Mouse (Mus musculus) hindbrain, embryonic 15.5 days (tissue): Measurements from ENCODE around the gene Pank2. TPM values are rescaled to one million over a fixed set of nuclear protein-coding genes. Genes with fewer than 3 reads are reported as not detected.

ENCODE experiments used
- ATAC-seq: fragments of 200-750 bp; cut with Nextera tagmentation; 2 replicates; pipeline ENCODE4 v1.8.0; 2017; ENCODE audit warnings: low read depth, moderate number of reproducible peaks, moderate TSS enrichment; ENCODE audit not compliant: low FRiP score
- H3K27ac ChIP-seq: fragments of 300-500 bp; sonication (generic); replicated peaks from 2 replicates; pipeline ENCODE4 v1.5.1; 2015; ENCODE audit warnings: mild to moderate bottlenecking, inconsistent platforms
- H3K27me3 ChIP-seq: fragments of 300-500 bp; sonication (generic); 2 replicates; pipeline ENCODE4 v1.6.1; 2015; ENCODE audit warnings: control low read depth, inconsistent platforms
- H3K36me3 ChIP-seq: fragments of 300-500 bp; sonication (generic); 2 replicates; pipeline ENCODE4 v1.6.1; 2015; ENCODE audit warnings: control low read depth, inconsistent platforms
- H3K4me1 ChIP-seq: fragments of 300-500 bp; sonication (generic); replicated peaks from 2 replicates; pipeline ENCODE4 v1.6.1; 2015; ENCODE audit warnings: control low read depth, inconsistent platforms
- H3K4me2 ChIP-seq: fragments of 300-500 bp; sonication (generic); 2 replicates; pipeline ENCODE4 v1.6.1; 2015; ENCODE audit warnings: moderate library complexity, mild to moderate bottlenecking, inconsistent platforms
- H3K4me3 ChIP-seq: fragments of 300-500 bp; sonication (generic); 2 replicates; pipeline ENCODE4 v1.5.1; 2015; ENCODE audit warnings: mild to moderate bottlenecking, inconsistent platforms
- H3K9ac ChIP-seq: fragments of 300-500 bp; sonication (generic); 2 replicates; pipeline ENCODE4 v1.6.1; 2015; ENCODE audit warnings: inconsistent platforms
- H3K9me3 ChIP-seq: fragments of 300-500 bp; sonication (generic); 2 replicates; pipeline ENCODE4 v1.6.1; 2016; ENCODE audit warnings: control low read depth, inconsistent platforms
- WGBS: fragments of 180-500 bp; shearing (Covaris S2); methylation state at CpG from one replicate; pipeline ENCODE4 v1.1.7; 2015; 5-methylcytosine and 5-hydroxymethylcytosine counted together
- polyA plus RNA-seq: library from polyadenylated mRNA; unstranded; fragments of >200 nt; fragmentation: Nextera tagmentation; extraction: Ambion mirVana; gene quantifications from 2 replicates; pipeline ENCODE4 v1.2.1, GENCODE M21; 2015

The Pank2 gene
- polyA plus RNA-seq, 1 experiment from 2014 or later: 25.2 TPM

DNA sequence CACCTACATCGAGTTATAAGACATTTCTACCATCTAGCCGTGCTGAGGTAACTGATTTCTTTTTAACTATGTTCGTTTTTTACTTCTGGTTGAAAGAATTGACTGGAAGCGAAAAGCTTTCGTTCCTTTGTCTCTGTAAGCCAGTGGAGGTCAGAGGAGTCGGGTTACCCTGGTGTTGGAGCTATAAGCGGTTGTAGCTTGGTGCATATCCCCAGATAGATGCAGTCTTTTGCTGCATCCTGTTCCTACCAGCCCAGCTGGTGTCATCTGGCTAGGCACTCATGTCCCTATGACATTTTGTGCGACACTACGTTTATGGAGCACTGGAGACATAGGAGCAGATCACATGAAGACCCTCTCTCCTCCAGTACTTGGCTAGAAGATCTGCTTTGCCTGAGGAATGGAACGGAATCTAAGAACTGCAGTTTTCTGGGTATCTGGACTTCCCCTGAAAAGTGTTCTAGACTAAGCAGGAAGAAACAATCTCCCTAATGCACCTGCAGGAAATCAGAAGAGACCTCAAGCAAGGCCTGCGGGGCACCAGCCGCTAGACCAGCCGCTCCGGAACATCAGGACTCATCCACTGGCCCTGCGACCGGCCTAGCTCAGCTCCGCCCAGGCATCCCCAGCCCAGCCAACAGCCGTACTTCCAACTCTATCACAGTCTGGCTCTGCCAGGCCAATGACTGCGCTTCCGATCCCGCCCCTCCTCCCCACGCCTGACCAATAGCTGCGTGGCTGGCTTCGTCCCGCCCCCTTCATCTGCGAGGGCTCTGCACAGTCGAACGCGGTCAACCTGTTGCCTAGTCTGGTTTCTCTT is 28.8 kb upstream of the Pank2 start, which contains the start of gene Mavs:
Mavs (plus strand) TSS at position 757 of the 820 bp plus-strand sequence.
- 8% methylated on average over 29 of the region's 29 CpGs for WGBS
- peak within 1 kb of the TSS; percentile 14; the same call in 1 of the 2 replicates for H3K27ac ChIP-seq
- no peaks in the 10 kb centered on the region for H3K36me3 ChIP-seq
- peak within 1 kb of the TSS; percentile 83 for H3K4me2 ChIP-seq
- no peaks in the 10 kb centered on the region for H3K9me3 ChIP-seq
- peaks cover 20% of the 10 kb centered on the region for H3K4me1 ChIP-seq
- H3K4me3 ChIP-seq: peak within 1 kb of the TSS; percentile 47
- H3K27me3 ChIP-seq: no peaks in the 10 kb centered on the region
- ATAC-seq: peak; percentile 100
- H3K9ac ChIP-seq: peak within 1 kb of the TSS; percentile 39

DNA sequence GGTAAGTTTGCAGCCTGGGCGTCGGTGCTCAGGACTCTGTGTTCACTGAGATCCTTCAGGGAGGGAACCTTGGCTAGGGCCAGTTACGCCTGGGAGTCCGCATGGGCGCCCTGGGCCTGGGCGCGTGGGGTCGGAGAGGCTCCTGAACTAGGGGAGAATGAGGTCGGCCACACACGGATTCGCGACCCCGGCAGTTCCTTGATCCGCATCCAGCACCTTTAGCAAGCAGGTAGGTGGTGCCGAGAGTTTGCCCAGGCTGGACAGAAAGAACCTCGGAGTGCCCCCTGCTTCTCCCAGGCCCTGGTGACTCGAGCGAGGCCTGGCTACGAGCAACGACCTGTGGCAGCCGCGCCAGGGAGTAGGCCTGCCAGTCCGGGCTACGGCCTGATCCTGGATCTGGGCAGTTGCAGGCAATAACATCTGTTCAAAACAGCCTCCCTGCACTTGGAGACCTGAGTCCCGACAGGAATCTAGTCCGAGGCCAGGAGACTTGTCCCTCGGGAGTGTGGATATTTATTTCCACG is 28.1 kb upstream of the Pank2 start:
- peak; percentile 20; the same call in 1 of the 2 replicates for ATAC-seq
- Histone ChIP-seq H3K27me3 (no peaks in the 10 kb centered on the region), H3K4me3 (peak overlapping the region; percentile 47), H3K9ac (peak overlapping the region; percentile 37), H3K9me3 (no peaks in the 10 kb centered on the region), H3K36me3 (no peaks in the 10 kb centered on the region), H3K4me1 (peaks cover 20% of the 10 kb centered on the region), H3K27ac (no peak overlapping the region), H3K4me2 (peak overlapping the region; percentile 83)
- WGBS: 12% methylated on average over 28 of the region's 28 CpGs

GRCm38 (mm10) chr2:131234970-131235635 is 27.2 kb upstream of the Pank2 start:
- Histone ChIP-seq H3K4me2 (peak overlapping the region; percentile 83), H3K27ac (no peak overlapping the region), H3K4me1 (peaks cover 20% of the 10 kb centered on the region), H3K36me3 (no peaks in the 10 kb centered on the region), H3K4me3 (peak overlapping the region; percentile 47; the same call in 1 of the 2 replicates), H3K27me3 (no peaks in the 10 kb centered on the region), H3K9ac (no peak overlapping the region), H3K9me3 (no peaks in the 10 kb centered on the region)
- no peak for ATAC-seq
- WGBS: 81% methylated on average over 7 of the region's 7 CpGs

GRCm38 (mm10) chr2:131242180-131242579 is 20.1 kb upstream of the Pank2 start:
- Histone ChIP-seq H3K4me2 (no peak overlapping the region), H3K9ac (no peak overlapping the region), H3K4me3 (no peak overlapping the region), H3K27ac (no peak overlapping the region), H3K36me3 (no peaks in the 10 kb centered on the region), H3K4me1 (no peaks in the 10 kb centered on the region), H3K27me3 (no peaks in the 10 kb centered on the region), H3K9me3 (no peaks in the 10 kb centered on the region)
- ATAC-seq: no peak

DNA sequence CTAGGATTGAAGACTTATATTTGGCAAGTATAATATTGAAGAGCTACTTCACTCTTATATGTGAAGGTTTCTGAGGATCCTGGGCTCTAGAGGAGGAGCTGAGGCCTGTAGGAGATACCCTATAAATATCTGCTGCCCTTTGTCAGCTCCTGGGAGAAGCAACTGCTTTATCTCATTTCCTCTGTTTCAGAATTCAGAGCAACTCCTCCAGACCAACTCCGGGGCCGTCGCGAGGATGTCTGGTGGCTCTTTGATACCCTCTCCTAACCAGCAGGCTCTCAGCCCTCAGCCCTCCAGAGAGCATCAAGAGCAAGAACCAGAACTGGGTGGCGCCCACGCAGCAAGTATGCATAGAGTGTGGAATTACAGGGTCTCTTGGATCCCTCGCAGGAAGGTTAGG is 19.4 kb upstream of the Pank2 start:
- Histone ChIP-seq H3K4me3 (no peak overlapping the region), H3K9me3 (no peaks in the 10 kb centered on the region), H3K36me3 (no peaks in the 10 kb centered on the region), H3K9ac (no peak overlapping the region), H3K4me1 (no peaks in the 10 kb centered on the region), H3K27me3 (no peaks in the 10 kb centered on the region), H3K27ac (no peak overlapping the region), H3K4me2 (no peak overlapping the region)
- no peak for ATAC-seq
- WGBS: 92% methylated on average over 7 of the region's 7 CpGs

DNA sequence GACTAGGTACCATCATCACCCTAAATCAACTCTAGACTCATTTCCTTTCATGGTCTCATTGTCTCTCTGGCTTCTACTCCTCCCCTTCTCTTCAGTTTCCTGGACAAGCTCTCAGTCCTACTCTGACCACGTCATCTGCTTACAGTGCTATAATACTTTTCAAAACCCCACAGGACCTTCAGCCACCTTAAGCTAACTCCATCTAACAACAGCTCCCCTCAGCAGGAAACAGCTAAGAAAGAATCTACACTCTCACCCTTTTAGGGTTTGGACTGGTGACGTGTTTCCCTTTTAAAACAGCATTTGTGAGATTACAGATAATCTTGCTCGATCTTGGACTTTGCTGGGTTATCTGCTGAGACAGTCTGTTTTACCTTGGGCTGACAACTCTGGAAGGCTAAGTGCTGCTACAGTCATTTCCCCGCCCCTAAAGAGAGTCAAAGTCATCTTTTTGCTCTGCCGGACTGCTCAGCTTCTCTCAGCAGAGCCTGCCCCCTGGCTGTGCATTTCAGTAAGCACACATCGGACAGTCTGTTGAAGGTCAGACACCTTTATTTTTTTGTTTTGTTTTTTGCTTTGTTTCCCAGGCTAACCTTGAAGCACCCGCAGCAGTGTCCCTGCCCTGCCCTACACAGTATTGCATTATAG is 8.5 kb upstream of the Pank2 start:
- H3K4me1 ChIP-seq: no peaks in the 10 kb centered on the region
- H3K27me3 ChIP-seq: no peaks in the 10 kb centered on the region
- H3K9me3 ChIP-seq: no peaks in the 10 kb centered on the region
- no peak overlapping the region for H3K4me2 ChIP-seq
- 0 out of 2 replicates have a peak, but pooled peaks have one; percentile 42 for ATAC-seq
- no peak overlapping the region for H3K27ac ChIP-seq
- no peak overlapping the region for H3K9ac ChIP-seq
- H3K4me3 ChIP-seq: no peak overlapping the region
- 30% methylated on average over 7 of the region's 7 CpGs for WGBS
- no peaks in the 10 kb centered on the region for H3K36me3 ChIP-seq

DNA sequence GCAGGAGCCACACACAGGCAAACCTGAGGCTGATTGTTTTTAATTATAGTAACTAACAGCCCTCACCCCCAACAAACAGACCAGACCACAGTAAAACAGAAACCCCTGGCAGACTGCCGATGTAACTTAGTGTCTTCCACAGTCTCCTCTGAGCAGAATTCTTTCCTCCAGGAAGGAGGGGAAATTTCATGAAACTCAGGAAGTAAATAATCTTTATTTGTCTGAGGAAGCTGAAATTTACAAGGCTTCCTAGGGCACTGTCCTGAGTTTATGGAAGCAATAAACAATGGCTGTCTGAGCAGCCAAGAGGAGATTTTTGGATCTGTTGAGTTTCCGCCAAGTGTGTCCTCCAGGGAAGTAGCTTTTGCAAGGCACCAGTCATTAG is 8.0 kb upstream of the Pank2 start:
- H3K4me2 ChIP-seq: no peak overlapping the region
- 72% methylated on average over 2 of the region's 2 CpGs for WGBS
- H3K27me3 ChIP-seq: no peaks in the 10 kb centered on the region
- no peaks in the 10 kb centered on the region for H3K4me1 ChIP-seq
- H3K36me3 ChIP-seq: no peaks in the 10 kb centered on the region
- no peak overlapping the region for H3K9ac ChIP-seq
- H3K9me3 ChIP-seq: no peaks in the 10 kb centered on the region
- no peak overlapping the region for H3K4me3 ChIP-seq
- H3K27ac ChIP-seq: no peak overlapping the region
- ATAC-seq: no peak

DNA sequence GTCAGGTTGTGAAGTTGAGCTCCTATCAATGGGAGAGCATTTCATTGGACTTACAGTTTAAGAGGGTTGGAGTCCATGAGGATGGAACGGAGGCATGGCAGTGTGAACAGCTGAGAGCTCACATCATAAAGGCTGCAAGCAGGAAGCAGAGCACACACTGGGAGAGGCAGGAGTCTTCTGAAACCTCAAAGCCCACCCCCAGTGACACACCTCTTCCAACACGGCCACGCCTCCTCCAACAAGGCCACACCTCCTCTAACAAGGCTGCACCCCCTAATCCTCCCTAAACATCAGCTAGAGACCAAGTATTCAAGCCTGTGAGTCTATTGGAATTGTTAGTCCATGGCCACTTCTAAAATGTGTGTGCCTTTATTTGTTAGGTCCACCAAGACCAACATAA is 6.6 kb upstream of the Pank2 start:
- ATAC-seq: no peak
- Histone ChIP-seq H3K36me3 (no peaks in the 10 kb centered on the region), H3K27me3 (no peaks in the 10 kb centered on the region), H3K4me2 (no peak overlapping the region), H3K27ac (no peak overlapping the region), H3K9me3 (no peaks in the 10 kb centered on the region), H3K9ac (no peak overlapping the region), H3K4me1 (peaks cover 2% of the 10 kb centered on the region; the same call in 1 of the 2 replicates), H3K4me3 (no peak overlapping the region)
- WGBS: 56% methylated on average over 3 of the region's 3 CpGs

DNA sequence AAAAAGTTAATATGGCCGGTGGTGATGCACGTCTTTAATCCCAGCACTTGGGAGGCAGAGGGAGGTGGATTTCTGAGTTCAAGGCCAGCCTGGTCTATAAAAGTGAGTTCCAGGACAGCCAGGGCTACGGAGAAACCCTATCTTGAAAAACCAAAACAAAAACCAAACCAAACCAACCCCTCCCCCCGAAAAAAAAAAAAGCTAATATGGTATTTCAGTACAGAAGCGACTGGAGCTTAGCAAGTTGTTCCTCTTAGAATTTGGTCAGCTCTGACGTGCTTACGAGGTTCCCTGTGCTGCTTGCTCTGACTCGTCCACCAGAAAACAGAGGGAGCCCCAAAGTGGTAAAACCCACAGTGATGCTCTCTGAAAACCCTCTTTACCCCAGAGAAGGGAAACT is 3.6 kb upstream of the Pank2 start:
- H3K9me3 ChIP-seq: no peaks in the 10 kb centered on the region
- no peak overlapping the region for H3K9ac ChIP-seq
- no peaks in the 10 kb centered on the region for H3K27me3 ChIP-seq
- WGBS: 84% methylated on average over 8 of the region's 8 CpGs
- H3K4me3 ChIP-seq: no peak overlapping the region
- ATAC-seq: no peak
- H3K27ac ChIP-seq: no peak overlapping the region
- H3K4me1 ChIP-seq: peaks cover 19% of the 10 kb centered on the region
- no peaks in the 10 kb centered on the region for H3K36me3 ChIP-seq
- H3K4me2 ChIP-seq: no peak overlapping the region

- no peaks in the 10 kb centered on the region for H3K36me3 ChIP-seq
- no peak overlapping the region for H3K4me3 ChIP-seq
- no peak overlapping the region for H3K9ac ChIP-seq
- H3K4me2 ChIP-seq: no peak overlapping the region
- WGBS: 66% methylated on average over 9 of the region's 9 CpGs
- H3K9me3 ChIP-seq: no peaks in the 10 kb centered on the region
- no peaks in the 10 kb centered on the region for H3K27me3 ChIP-seq
- no peak for ATAC-seq
- peaks cover 36% of the 10 kb centered on the region for H3K4me1 ChIP-seq
- peak overlapping the region; percentile 98; the same call in 1 of the 2 replicates for H3K27ac ChIP-seq
Measured at GRCm38 (mm10) chr2:131260544-131261307, 1.6 kb upstream of the Pank2 start.

DNA sequence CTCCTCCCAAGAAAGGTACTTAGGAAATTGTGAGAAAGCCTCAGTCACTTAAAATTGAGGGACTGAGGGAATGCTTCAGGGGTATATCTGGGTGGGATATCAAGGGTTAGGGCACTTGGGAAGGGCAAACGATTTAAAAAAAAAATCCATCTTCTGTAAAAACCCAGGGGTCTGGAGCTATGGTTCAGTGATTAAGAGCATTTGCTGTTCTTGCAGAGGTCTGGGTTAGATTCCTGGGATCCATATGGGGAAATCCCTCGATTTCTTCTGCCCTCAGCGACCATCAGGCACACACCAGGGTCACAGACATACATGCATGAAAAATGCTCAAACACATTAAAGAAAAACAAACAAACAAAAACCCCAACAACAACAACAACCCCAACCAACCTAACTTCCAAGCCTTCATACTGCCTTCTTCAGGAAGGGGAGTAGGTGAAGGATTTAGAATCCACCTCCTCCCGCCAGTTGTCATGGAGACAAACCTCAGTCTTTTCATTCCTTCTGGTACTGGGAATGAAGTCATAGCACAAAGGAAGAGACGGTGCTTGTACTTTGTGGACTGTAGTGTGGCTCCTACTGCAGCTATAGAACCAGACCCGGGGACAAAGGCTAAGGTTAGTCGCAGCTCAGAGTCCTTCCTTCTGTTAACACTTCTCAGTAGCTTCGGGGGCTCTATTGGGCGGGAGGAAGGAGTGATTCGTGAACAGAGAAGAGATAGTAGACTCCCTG is 648 bp upstream of the Pank2 start:
- Histone ChIP-seq H3K4me3 (peak overlapping the region; percentile 77), H3K9me3 (no peaks in the 10 kb centered on the region), H3K27me3 (no peaks in the 10 kb centered on the region), H3K4me1 (peaks cover 36% of the 10 kb centered on the region), H3K4me2 (peak overlapping the region; percentile 92), H3K9ac (peak overlapping the region; percentile 74), H3K27ac (peak overlapping the region; percentile 98), H3K36me3 (no peaks in the 10 kb centered on the region)
- 4% methylated on average over 10 of the region's 10 CpGs for WGBS
- ATAC-seq: peak; percentile 88
